Mouse (Mus musculus) kidney, postnatal 25 days (tissue): Measurements from ENCODE around the gene Glcci1.

Experiments
- DNase-seq, 2 experiments: peaks; one replicate each; pipeline ENCODE4 v3.0.0; 2021; ENCODE audit warnings: mixed read lengths in 2 of 2

Gene Glcci1

GRCm38 (mm10) chr6:8509551-8509950 is at the start of gene Glcci1:
Gene Glcci1 (plus strand): TSS chr6:8509600.
- peak; percentile 74 to 87 for DNase-seq

- no peak for DNase-seq
Measured at GRCm38 (mm10) chr6:8462447-8462846, 47.0 kb upstream of the Glcci1 start.

- no peak for DNase-seq
Measured at GRCm38 (mm10) chr6:8465388-8465787, 44.0 kb upstream of the Glcci1 start.

- DNase-seq = no peak
Measured at GRCm38 (mm10) chr6:8465985-8466384, 43.4 kb upstream of the Glcci1 start.

GRCm38 (mm10) chr6:8467667-8468337 is 41.6 kb upstream of the Glcci1 start:
- no peak for DNase-seq

GRCm38 (mm10) chr6:8469918-8470317 is 39.5 kb upstream of the Glcci1 start:
- DNase-seq = no peak

- DNase-seq = no peak
Measured at GRCm38 (mm10) chr6:8472125-8472524, 37.3 kb upstream of the Glcci1 start.

- peak; percentile 21 to 49 for DNase-seq
Measured at GRCm38 (mm10) chr6:8472915-8473314, 36.5 kb upstream of the Glcci1 start.

GRCm38 (mm10) chr6:8473498-8473897 is 35.9 kb upstream of the Glcci1 start:
- DNase-seq = no peak

GRCm38 (mm10) chr6:8474316-8474715 is 35.1 kb upstream of the Glcci1 start:
- no peak for DNase-seq

GRCm38 (mm10) chr6:8474820-8475219 is 34.6 kb upstream of the Glcci1 start:
- DNase-seq = no peak

- no peak for DNase-seq
Measured at GRCm38 (mm10) chr6:8479176-8479575, 30.2 kb upstream of the Glcci1 start.

- no peak for DNase-seq
Measured at GRCm38 (mm10) chr6:8484437-8485275, 24.7 kb upstream of the Glcci1 start.

- no peak for DNase-seq
Measured at GRCm38 (mm10) chr6:8485414-8486175, 23.8 kb upstream of the Glcci1 start.

GRCm38 (mm10) chr6:8486391-8487043 is 22.9 kb upstream of the Glcci1 start:
- no peak for DNase-seq

GRCm38 (mm10) chr6:8487044-8487853 is 22.2 kb upstream of the Glcci1 start:
- no peak for DNase-seq

GRCm38 (mm10) chr6:8488249-8488648 is 21.2 kb upstream of the Glcci1 start:
- DNase-seq = no peak

- no peak for DNase-seq
Measured at GRCm38 (mm10) chr6:8489266-8489665, 20.1 kb upstream of the Glcci1 start.

- no peak for DNase-seq
Measured at GRCm38 (mm10) chr6:8489938-8490585, 19.3 kb upstream of the Glcci1 start.

GRCm38 (mm10) chr6:8492248-8492647 is 17.2 kb upstream of the Glcci1 start:
- no peak for DNase-seq

GRCm38 (mm10) chr6:8495109-8495826 is 14.1 kb upstream of the Glcci1 start:
- no peak for DNase-seq
